Mouse (Mus musculus) brown adipose tissue, adult 24 weeks (tissue): ENCODE data around the gene Otop2. TPM values are rescaled to one million over a fixed set of nuclear protein-coding genes. Genes with fewer than 3 reads are reported as not detected.

ENCODE experiments used
- H3K27ac ChIP-seq: fragments of 200-500 bp; replicated peaks from 2 replicates; pipeline ENCODE4 v1.5.1; 2012; ENCODE audit warnings: low read depth, mild to moderate bottlenecking, low read length
- H3K4me1 ChIP-seq: fragments of 200-500 bp; 2 replicates; pipeline ENCODE4 v1.6.1; 2012; ENCODE audit warnings: low read length, mixed read lengths; ENCODE audit not compliant: control insufficient read depth, insufficient read depth, insufficient read length
- H3K4me3 ChIP-seq: fragments of 200-500 bp; 2 replicates; pipeline ENCODE4 v1.5.1; 2012; ENCODE audit warnings: low read depth, mild to moderate bottlenecking, low read length, moderate library complexity; ENCODE audit not compliant: insufficient read depth
- polyA plus RNA-seq: library from polyadenylated mRNA; stranded (reverse); fragments of >200 nt; gene quantifications from 2 replicates; pipeline ENCODE4 v1.2.4, GENCODE M21; 2012; ENCODE audit not compliant: missing spikeins, insufficient read depth, insufficient read length

The Otop2 gene
- polyA plus RNA-seq, 1 experiment, result not detected

DNA sequence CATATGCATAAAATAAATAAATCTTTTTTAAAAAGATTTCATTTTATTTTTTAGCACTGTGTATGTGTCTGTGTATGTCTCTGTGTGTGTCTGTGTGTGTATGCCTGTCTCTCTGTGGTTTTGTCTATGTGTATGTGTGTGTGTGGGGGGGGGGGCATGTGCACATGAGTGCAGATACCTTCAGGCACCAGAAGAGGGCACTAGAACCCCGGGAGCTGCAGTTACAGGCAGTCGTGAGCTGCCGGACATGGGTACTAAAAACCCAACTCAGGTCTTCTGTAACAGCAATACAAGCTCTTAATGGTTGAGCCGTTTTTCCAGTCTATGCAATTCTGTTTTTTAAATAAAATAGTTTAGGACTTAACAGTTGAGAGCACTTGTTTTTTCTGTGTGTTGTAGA, 6.2 kb upstream of the Otop2 start:
- no peak overlapping the region for H3K4me3 ChIP-seq
- no peak overlapping the region for H3K27ac ChIP-seq
- H3K4me1 ChIP-seq, result peaks cover 5% of the 10 kb centered on the region; the same call in 1 of the 2 replicates

DNA sequence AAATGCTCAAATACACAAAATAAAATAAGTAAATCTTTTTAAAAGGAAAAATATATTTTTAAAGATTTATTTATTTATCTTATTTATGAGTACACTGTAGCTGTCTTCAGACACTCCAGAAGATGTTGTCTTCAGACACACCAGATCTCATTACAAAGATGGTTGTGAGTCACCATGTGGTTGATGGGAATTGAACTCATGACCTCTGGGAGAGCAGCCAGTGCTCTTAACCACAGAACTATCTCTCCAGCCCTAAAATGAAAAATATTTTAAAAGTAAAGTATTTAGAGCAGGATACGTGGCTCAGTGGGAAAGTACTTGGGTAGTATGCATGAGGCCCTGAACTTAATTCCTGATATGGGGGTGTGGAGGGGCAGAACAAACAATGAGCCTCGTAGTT, 5.6 kb upstream of the Otop2 start:
- Histone ChIP-seq H3K4me3 (no peak overlapping the region), H3K27ac (no peak overlapping the region), H3K4me1 (peaks cover 5% of the 10 kb centered on the region; the same call in 1 of the 2 replicates)

DNA sequence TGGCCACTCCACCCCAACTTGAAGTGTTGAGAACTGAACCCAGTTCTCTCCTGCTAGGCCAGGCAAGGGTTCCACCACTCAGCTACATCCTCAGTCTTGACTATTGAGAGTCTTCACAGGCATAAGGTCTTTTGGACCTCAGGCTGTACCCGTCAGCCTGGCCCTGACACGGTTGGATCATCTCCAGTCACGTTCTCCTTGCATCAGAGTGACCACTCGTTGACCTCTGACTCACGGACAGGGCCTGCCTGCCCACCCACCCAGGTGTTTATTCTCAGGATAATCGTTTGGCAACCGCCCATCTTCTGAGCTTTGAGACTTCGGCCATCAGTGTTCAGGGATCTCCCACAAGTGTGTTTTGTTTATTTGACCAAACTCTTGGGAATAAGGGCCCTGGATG, 3.8 kb upstream of the Otop2 start:
- H3K4me3 ChIP-seq, result no peak overlapping the region
- H3K27ac ChIP-seq, result no peak overlapping the region
- no peaks in the 10 kb centered on the region for H3K4me1 ChIP-seq

DNA sequence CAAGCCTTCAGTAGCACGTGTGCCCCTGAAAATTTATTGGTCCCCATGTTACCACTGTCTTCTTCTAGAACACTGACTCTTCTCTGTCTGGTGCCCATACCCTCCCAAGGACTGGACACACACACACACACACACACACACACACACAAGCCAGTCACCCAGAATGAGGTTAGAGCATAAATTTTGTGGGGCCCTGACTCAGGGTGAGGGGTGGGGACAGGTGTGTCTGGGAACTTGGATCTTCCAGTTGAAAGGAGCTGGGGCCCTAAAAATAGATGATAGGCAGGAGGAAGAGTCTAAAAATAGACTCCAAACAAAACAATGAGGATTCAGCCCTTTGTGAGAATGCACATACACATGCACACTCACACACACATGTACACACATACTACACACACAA, 1.8 kb downstream of the Otop2 start:
- H3K4me3 ChIP-seq, result no peak overlapping the region

DNA sequence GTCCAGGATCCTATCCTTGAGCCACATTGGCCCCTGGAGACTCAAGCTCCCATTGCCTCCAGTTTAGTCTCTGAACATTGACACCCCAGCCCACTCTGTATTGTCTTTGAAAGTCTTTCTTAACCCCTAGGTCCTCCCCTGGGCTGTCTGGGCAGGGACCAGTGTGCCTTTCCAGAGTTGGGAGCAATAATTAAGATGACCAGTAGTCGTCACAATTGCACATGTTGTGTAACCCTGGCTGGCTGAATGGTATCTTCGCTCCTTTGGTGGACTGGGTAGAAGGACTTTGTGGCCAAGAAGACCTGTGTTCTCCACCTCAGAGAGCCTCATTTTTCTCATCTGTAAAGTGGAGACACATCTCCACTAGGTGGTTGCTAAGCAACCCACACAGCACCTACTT, 7.3 kb downstream of the Otop2 start:
- no peak overlapping the region for H3K27ac ChIP-seq
- H3K4me1 ChIP-seq, result no peaks in the 10 kb centered on the region
- H3K4me3 ChIP-seq, result no peak overlapping the region

More for the DNA sequence above, 1.8 kb downstream of the Otop2 start:
- H3K27ac ChIP-seq, result no peak overlapping the region
- no peaks in the 10 kb centered on the region for H3K4me1 ChIP-seq

DNA sequence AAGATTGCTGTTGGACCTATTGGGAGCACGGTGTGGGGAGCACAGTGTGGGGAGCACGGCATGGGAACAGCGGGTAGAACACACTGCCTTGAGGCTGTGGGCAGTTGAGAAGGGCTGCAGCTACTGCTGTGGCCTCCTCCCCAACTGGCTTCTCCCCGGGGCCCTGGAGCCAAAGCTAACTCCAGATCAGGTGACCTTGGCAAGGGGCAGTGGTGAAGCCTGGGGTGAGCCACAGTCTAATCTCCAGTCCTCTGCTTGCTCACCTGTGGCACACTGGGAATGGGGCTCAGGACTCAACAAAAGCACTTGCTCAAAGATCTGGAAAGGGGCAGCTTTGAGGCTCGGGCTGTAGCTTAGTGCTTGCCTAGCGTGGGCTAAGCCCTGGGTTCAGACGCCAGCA, 10.2 kb downstream of the Otop2 start:
- Histone ChIP-seq H3K4me3 (no peak overlapping the region), H3K27ac (no peak overlapping the region), H3K4me1 (no peaks in the 10 kb centered on the region)

DNA sequence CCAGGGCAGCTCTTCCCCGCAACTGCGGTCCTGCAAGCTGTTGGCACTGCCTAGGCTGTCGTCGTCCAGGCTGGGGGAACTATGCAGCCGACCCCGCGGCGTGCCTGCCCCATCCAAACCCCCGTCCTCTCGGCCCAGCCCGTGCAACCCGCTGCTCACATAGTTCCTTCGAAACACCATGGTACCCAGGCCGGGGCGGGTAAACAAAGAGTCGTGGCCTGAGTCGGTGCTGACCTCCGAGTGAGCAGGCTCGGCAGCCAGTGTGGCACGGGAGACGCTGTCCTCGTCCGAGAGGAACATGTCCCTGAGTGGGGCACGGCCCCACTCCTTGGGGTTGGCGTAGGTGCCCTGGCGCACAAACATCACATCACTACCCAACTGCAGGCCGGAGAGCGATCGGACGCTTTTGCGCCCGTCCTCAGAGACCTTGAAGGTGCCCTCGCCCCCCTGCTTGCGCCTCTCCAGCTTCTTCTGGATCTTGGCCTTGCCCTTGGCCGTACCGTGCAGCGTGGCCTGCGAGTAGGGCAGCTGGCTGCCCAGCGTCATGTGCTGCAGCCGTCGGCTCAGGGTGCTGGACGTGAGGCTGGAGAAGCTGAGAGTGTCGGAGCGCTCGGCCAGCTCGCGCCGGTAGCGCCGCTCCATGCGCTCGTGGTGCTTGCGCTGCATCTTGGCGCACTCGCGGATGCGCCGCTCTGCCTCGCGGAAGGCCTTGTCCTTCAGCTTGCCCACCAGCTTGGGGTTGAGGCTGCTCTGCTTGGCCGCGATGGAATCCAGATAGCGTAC, 11.5 kb downstream of the Otop2 start:
- Histone ChIP-seq H3K4me1 (no peaks in the 10 kb centered on the region), H3K4me3 (no peak overlapping the region), H3K27ac (no peak overlapping the region)

DNA sequence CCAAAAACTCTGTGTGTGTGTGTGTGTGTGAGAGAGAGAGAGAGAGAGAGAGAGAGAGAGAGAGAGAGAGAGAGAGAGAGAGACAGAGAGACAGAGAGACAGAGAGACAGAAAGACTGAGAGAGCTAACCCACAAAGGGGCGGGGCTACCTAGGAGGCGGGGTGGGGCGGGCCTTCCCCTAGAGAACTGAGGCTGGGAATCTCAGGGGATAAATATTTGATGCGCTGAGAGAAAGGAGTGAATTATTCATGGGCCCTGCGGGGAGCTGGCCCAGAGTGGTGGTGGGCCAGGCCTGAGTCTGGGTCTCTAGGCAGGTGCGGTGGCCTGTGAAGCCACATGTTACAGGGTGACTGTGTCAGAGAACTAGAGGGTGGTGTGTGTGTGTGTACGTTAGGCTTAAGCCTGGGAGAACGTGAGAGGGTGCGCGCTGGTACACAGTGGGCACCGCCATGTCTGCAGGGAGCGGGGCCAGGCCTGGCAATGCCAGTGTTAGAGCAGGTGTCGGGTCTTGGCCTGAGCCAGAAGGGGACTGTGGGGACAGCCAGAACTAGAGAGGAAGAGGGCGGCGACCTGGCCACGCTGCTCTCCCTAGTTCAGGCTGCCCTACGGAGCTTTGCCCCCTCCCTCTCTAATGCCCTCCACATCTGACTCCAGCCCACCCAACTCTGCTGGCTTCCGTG, 12.9 kb downstream of the Otop2 start:
- H3K4me3 ChIP-seq, result no peak overlapping the region
- H3K27ac ChIP-seq, result no peak overlapping the region
- H3K4me1 ChIP-seq, result no peaks in the 10 kb centered on the region

DNA sequence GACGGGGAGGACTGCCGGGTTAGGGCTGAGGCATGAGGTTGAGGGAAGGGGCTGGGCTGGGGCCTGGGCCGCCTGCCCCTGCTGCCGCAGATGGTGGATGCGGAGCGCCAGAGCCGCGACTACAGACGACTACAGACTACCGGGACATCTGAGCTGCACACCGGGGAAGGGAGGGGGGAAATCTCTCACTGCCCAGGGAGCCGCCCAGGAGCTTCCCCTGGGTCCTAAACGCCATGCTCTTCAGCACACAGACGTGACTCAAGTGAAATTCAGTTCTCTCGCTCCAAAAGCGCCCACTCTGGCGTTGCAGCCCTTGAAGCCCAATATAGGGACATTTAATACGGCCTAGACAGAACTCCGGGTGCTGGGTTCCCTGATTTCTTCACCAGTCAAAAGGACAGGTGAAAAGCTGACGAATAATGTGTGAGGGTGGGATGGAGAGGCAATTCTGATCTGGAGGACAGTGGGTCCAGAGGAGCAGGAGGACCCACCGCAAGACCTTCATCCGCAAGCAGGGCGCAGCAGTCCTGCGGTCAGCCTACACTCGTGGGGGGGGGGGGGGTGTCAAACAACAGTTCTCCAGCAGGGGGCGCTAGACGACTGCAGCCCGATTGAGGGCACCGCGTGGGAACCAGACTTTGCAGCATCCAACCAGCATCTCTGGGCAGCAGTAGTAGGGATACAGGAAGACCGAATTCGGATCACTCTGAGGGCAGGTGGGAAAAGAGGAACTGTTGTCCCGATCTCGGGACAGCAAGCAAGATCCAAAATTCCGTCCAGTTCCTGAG, 15.1 kb downstream of the Otop2 start, which contains the start of gene Ush1g:
Ush1g (minus strand) TSS at position 136 of the 788 bp plus-strand sequence.
- no peak within 1 kb of the TSS for H3K4me3 ChIP-seq
- no peaks in the 10 kb centered on the region for H3K4me1 ChIP-seq
- H3K27ac ChIP-seq, result no peak within 1 kb of the TSS

DNA sequence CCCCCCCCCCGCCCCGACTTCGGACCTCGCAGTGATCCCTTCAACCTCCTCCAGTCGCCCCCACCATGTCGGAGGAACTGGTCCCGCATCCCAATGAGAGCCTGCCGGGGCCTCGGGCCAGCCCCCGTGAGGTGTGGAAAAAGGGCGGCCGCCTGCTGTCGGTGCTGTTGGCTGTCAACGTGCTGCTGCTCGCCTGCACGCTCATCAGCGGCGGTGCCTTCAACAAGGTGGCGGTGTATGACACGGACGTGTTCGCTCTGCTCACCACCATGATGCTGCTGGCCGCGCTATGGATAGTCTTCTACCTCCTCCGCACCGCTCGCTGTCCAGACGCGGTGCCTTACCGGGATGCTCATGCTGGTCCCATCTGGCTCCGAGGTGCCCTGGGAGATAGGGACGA, 16.4 kb downstream of the Otop2 start:
- Histone ChIP-seq H3K4me3 (no peak overlapping the region), H3K27ac (no peak overlapping the region), H3K4me1 (no peaks in the 10 kb centered on the region)

DNA sequence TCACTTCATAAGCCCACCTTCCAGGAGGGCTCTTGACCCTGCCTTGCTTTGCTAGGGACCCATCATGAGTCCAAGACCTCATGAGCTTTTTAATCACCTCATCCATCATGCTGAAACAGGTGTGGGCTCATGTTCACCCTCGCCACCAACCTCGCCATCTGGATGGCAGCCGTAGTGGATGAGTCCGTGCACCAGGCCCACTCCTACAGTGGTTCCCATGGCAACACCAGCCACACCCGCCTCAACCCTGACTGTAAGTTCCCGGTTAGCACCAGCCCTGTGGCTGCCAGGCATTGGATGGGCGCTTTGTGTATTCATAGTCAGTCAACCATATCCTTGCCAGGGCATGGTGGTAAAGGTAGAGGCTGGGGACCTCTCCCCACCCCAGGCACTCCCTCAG, 19.8 kb downstream of the Otop2 start:
- no peaks in the 10 kb centered on the region for H3K4me1 ChIP-seq
- H3K27ac ChIP-seq, result no peak overlapping the region
- no peak overlapping the region for H3K4me3 ChIP-seq

DNA sequence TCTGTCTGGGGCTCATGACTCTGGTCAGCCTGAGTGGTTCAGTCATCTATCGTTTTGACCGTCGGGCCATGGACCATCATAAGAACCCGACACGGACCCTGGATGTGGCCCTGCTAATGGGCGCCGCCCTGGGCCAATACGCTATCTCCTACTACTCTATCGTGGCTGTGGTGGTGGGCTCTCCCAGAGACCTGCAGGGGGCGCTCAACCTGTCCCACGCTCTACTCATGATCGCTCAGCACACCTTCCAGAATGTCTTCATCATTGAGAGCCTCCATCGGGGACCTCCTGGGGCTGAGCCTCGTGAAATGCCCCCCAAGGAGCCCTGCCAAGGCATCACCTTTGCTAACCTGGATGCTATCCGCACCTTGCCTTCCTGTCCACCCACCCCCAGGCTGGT, 22.4 kb downstream of the Otop2 start:
- H3K4me3 ChIP-seq, result no peak overlapping the region
- no peak overlapping the region for H3K27ac ChIP-seq

DNA sequence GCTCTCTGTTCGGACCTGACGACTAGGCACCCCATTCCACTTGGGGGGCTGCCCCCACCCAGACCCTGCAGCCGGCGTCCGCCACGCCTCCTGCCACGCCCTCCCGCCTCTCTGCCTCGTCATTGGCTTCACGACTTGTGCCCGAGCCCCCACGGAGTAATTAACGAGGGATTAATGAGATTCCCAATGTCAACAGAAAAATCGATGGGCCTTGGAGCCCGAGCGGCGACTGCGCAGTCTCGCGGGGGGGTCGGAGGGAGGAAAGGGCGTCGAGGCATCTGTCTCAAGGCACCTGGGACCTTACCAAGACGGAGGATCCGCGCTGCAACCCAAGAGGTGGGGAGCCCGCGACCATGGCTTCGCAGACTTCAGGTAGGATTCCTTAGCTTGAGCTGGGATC, 27.6 kb downstream of the Otop2 start, which contains the start of gene Otop3:
Otop3 (plus strand) TSS at position 201 of the 400 bp plus-strand sequence.
- Histone ChIP-seq H3K27ac (no peak within 1 kb of the TSS), H3K4me3 (no peak within 1 kb of the TSS)

More for the DNA sequence above, 22.4 kb downstream of the Otop2 start:
- no peaks in the 10 kb centered on the region for H3K4me1 ChIP-seq

DNA sequence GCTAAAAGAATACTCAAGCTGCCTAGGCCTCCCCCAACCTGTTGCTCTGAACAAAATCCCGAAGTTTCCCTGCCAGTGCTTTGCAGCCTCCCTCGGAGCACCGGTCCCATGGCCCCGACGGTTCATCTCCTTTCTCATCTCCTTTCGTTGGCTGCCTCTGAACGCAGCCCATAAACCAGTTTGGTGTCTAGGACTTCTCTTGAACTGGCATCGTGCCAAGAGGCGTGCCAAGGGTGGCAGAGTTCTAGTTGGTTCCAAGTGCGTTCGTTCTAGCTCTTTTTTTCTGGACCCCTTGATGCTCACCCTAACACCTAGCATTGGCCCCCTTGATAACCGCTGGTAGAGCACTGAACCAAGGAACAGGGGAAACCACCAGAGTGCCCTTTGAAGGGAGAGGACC, 28.3 kb downstream of the Otop2 start:
- H3K27ac ChIP-seq, result no peak overlapping the region
- no peak overlapping the region for H3K4me3 ChIP-seq
- peaks cover 3% of the 10 kb centered on the region; the same call in 1 of the 2 replicates for H3K4me1 ChIP-seq

More for the DNA sequence above, 27.6 kb downstream of the Otop2 start, which contains the start of gene Otop3:
- H3K4me1 ChIP-seq, result peaks cover 3% of the 10 kb centered on the region; the same call in 1 of the 2 replicates

DNA sequence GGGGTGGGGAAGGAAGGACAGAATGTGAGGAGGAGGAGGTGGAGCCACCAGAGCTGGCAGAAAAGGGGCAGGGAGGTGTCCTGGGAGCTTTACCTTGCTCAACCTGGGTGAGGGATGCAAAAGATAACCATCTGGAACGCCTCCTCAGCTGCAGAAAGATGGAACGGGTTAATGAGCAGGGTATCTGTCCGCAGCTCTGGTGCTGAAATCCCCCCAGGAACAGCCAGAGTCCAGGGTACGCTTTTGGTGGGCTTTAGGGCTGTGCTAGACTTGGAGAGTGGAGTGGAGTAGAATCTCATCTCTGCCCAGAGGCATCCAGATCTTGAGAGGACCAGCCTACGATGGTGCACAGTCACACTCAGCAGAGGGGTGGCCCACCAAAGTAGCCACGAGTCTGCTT, 29.2 kb downstream of the Otop2 start:
- Histone ChIP-seq H3K4me3 (no peak overlapping the region), H3K27ac (no peak overlapping the region), H3K4me1 (peaks cover 3% of the 10 kb centered on the region; the same call in 1 of the 2 replicates)
